ENCODE assay signal across 8 mouse cellular contexts in genomic region chr8:124792708-124793107, GRCm38 (mm10). TPM values are rescaled to one million over a fixed set of nuclear protein-coding genes. Genes with fewer than 3 reads are reported as not detected.
A peak's percentile ranks its signal among the peaks of the same experiment; 100 is the strongest.
DNase-seq lines count a peak whose midpoint lies in the region; ATAC-seq lines count a peak whose summit lies in the region.

TSS of gene Trim67 (plus strand) at chr8:124793092.

- ATAC-seq in CD4-positive, CD25-positive, alpha-beta regulatory T cell, adult 4 months: no peak
- peak; percentile 84 for ATAC-seq in embryonic facial prominence, embryonic 11.5 days (replicated peaks; ENCODE audit: insufficient number of reproducible peaks, low FRiP score, low TSS enrichment, low read depth)
- peak; percentile 93 for ATAC-seq in hindbrain, embryonic 16.5 days
- ATAC-seq in limb, embryonic 11.5 days (ENCODE audit: insufficient number of reproducible peaks, low FRiP score, low TSS enrichment, low read depth): peak; percentile 78
- ATAC-seq in neural tube, embryonic 12.5 days (ENCODE audit: low FRiP score, low read depth): peak; percentile 92

- peak within 1 kb of the TSS; percentile 50 for H3K4me3 ChIP-seq in embryonic facial prominence, embryonic 11.5 days (ENCODE audit: low read depth, low read length)
- H3K4me3 ChIP-seq in hindbrain, embryonic 16.5 days (ENCODE audit: low read length): peak within 1 kb of the TSS; percentile 87
- peak within 1 kb of the TSS; percentile 53 for H3K4me3 ChIP-seq in limb, embryonic 11.5 days (ENCODE audit: low read depth, low read length)
- peak within 1 kb of the TSS; percentile 58 for H3K4me3 ChIP-seq in neural tube, embryonic 12.5 days

- H3K27ac ChIP-seq in embryonic facial prominence, embryonic 11.5 days (replicated peaks; ENCODE audit: low read depth, low read length): peak within 1 kb of the TSS; percentile 38; the same call in 1 of the 2 replicates
- H3K27ac ChIP-seq in hindbrain, embryonic 16.5 days (ENCODE audit: low read depth, low read length): peak within 1 kb of the TSS; percentile 97
- H3K27ac ChIP-seq in limb, embryonic 11.5 days (replicated peaks; ENCODE audit: low read depth, low read length): no peak within 1 kb of the TSS
- H3K27ac ChIP-seq in neural tube, embryonic 12.5 days: peak within 1 kb of the TSS; percentile 93

- peaks cover 39% of the 10 kb centered on the region for H3K27me3 ChIP-seq in embryonic facial prominence, embryonic 11.5 days (ENCODE audit: control insufficient read depth, insufficient read depth, low read length)
- no peaks in the 10 kb centered on the region; the same call in 1 of the 2 replicates for H3K27me3 ChIP-seq in hindbrain, embryonic 16.5 days (replicated peaks; ENCODE audit: control insufficient read depth, insufficient read depth, low read length)
- H3K27me3 ChIP-seq in limb, embryonic 11.5 days (ENCODE audit: control insufficient read depth, insufficient read depth, low read length): peaks cover 63% of the 10 kb centered on the region
- H3K27me3 ChIP-seq in neural tube, embryonic 12.5 days (replicated peaks): peaks cover 43% of the 10 kb centered on the region

- H3K9ac ChIP-seq in embryonic facial prominence, embryonic 11.5 days (replicated peaks; ENCODE audit: low read length): peak within 1 kb of the TSS; percentile 47
- H3K9ac ChIP-seq in hindbrain, embryonic 16.5 days (ENCODE audit: low read depth, low read length): peak within 1 kb of the TSS; percentile 91
- H3K9ac ChIP-seq in limb, embryonic 11.5 days (ENCODE audit: low read length): no peak within 1 kb of the TSS
- H3K9ac ChIP-seq in neural tube, embryonic 12.5 days: peak within 1 kb of the TSS; percentile 80

- DNase-seq in CD4-positive, CD25-positive, alpha-beta regulatory T cell, adult 2 months (ENCODE audit: low read depth, low spot score): peak; percentile 28
- peak; percentile 66 for DNase-seq in adrenal gland, postnatal 10 days
- peak; percentile 86 for DNase-seq in embryonic facial prominence, embryonic 11.5 days (ENCODE audit: low spot score)
- DNase-seq in limb, embryonic 11.5 days (ENCODE audit: low spot score): peak; percentile 80
- DNase-seq in thymus, postnatal 14 days: peak; percentile 36

- whole genome bisulfite sequencing in embryonic facial prominence, embryonic 11.5 days: under 1% methylated on average over 37 of the region's 39 CpGs
- WGBS in hindbrain, embryonic 16.5 days: 0% methylated on average over 38 of the region's 39 CpGs
- WGBS in limb, embryonic 11.5 days: 0% methylated on average over 39 of the region's 39 CpGs
- WGBS in neural tube, embryonic 12.5 days: under 1% methylated on average over 37 of the region's 39 CpGs

- peak within 1 kb of the TSS; percentile 97 for H3K4me2 ChIP-seq in embryonic facial prominence, embryonic 11.5 days (ENCODE audit: low read depth, low read length)
- H3K4me2 ChIP-seq in hindbrain, embryonic 16.5 days (ENCODE audit: low read length): peak within 1 kb of the TSS; percentile 93
- peak within 1 kb of the TSS; percentile 100 for H3K4me2 ChIP-seq in limb, embryonic 11.5 days (ENCODE audit: low read depth, severe bottlenecking)
- peak within 1 kb of the TSS; percentile 74 for H3K4me2 ChIP-seq in neural tube, embryonic 12.5 days (replicated peaks)

- no peaks in the 10 kb centered on the region for H3K36me3 ChIP-seq in embryonic facial prominence, embryonic 11.5 days (replicated peaks; ENCODE audit: control insufficient read depth, insufficient read depth, low read depth, low read length)
- H3K36me3 ChIP-seq in hindbrain, embryonic 16.5 days (ENCODE audit: control insufficient read depth, insufficient read depth, low read length): no peaks in the 10 kb centered on the region
- H3K36me3 ChIP-seq in limb, embryonic 11.5 days (ENCODE audit: control insufficient read depth, insufficient read depth, low read length): no peaks in the 10 kb centered on the region; the same call in 1 of the 2 replicates
- no peaks in the 10 kb centered on the region for H3K36me3 ChIP-seq in neural tube, embryonic 12.5 days

- peaks cover 7% of the 10 kb centered on the region; the same call in 1 of the 2 replicates for H3K4me1 ChIP-seq in embryonic facial prominence, embryonic 11.5 days (ENCODE audit: control insufficient read depth, insufficient read depth, low read length)
- H3K4me1 ChIP-seq in hindbrain, embryonic 16.5 days (ENCODE audit: control insufficient read depth, insufficient read depth, low read depth, low read length): peaks cover 36% of the 10 kb centered on the region
- peaks cover 16% of the 10 kb centered on the region; the same call in 1 of the 2 replicates for H3K4me1 ChIP-seq in limb, embryonic 11.5 days (ENCODE audit: control insufficient read depth, insufficient read depth, low read length)
- peaks cover 53% of the 10 kb centered on the region for H3K4me1 ChIP-seq in neural tube, embryonic 12.5 days

- no peaks in the 10 kb centered on the region for H3K9me3 ChIP-seq in embryonic facial prominence, embryonic 11.5 days (replicated peaks; ENCODE audit: control insufficient read depth, low read length)
- no peaks in the 10 kb centered on the region for H3K9me3 ChIP-seq in hindbrain, embryonic 16.5 days (ENCODE audit: control insufficient read depth, low read length)
- H3K9me3 ChIP-seq in limb, embryonic 11.5 days (ENCODE audit: control insufficient read depth, low read length): no peaks in the 10 kb centered on the region
- H3K9me3 ChIP-seq in neural tube, embryonic 12.5 days: no peaks in the 10 kb centered on the region

RNA-seq across cellular contexts. Expression of gene Trim67, which starts in this region (rescaled TPM):
- polyA plus RNA-seq in CD4-positive, CD25-positive, alpha-beta regulatory T cell, adult 4 months (2017; shearing (Covaris generic)): not detected
- total RNA-seq in adrenal gland, postnatal 10 days (2021): 1 to 10 TPM; 2.9 to 6.5 TPM
- polyA plus RNA-seq in embryonic facial prominence, embryonic 11.5 days (2014; fragmentation: Nextera tagmentation; extraction: Ambion mirVana): 1.2 and 1.4 TPM in 2 replicates
- polyA plus RNA-seq in hindbrain, embryonic 16.5 days (2015; fragmentation: Nextera tagmentation; extraction: Ambion mirVana): 25.9 and 27.0 TPM in 2 replicates
- polyA plus RNA-seq in limb, embryonic 11.5 days (2014; fragmentation: Nextera tagmentation; extraction: Ambion mirVana): 0.01 TPM in 1 of 2 replicates, not detected in the other
- 14.3 and 15.1 TPM in 2 replicates for polyA plus RNA-seq in neural tube, embryonic 12.5 days (2016; fragmentation: Nextera tagmentation; extraction: Ambion mirVana)

Comparison
In these comparisons a context has a peak if more than half of its experiments do, and no peak if none do; other contexts are left out.
1. Peak in DNase-seq, ATAC-seq, H3K4me3 ChIP-seq and H3K4me2 ChIP-seq in limb, embryonic 11.5 days; RNA of the gene not detected or under 1 TPM.
2. DNase-seq: peak in every context shown above with its lines; median percentile 86 in embryonic facial prominence, embryonic 11.5 days; 80 in limb, embryonic 11.5 days; 66 in adrenal gland, postnatal 10 days; 36 in thymus, postnatal 14 days; 28 in CD4-positive, CD25-positive, alpha-beta regulatory T cell, adult 2 months.